Mouse (Mus musculus) left cerebral cortex, adult 6 months (tissue): Measurements from ENCODE around the gene Cnga3. TPM values are rescaled to one million over a fixed set of nuclear protein-coding genes. Genes with fewer than 3 reads are reported as not detected.

ENCODE experiments used
- long read RNA-seq, 2 experiments: library from polyadenylated mRNA; unstranded; transcript quantifications; one replicate each; pipeline ENCODE4 v2.0.0; 2019 to 2020
- polyA plus RNA-seq: library from polyadenylated mRNA; unstranded; fragments of <200 nt; fragmentation: Nextera tagmentation; gene quantifications from 2 replicates; pipeline ENCODE4 v1.2.3, GENCODE M21; 2021

Gene Cnga3
- polyA plus RNA-seq = not detected in 2 replicates
- long read RNA-seq, experiment 1 = 0 reads
- long read RNA-seq, experiment 2 = 0 reads

DNA sequence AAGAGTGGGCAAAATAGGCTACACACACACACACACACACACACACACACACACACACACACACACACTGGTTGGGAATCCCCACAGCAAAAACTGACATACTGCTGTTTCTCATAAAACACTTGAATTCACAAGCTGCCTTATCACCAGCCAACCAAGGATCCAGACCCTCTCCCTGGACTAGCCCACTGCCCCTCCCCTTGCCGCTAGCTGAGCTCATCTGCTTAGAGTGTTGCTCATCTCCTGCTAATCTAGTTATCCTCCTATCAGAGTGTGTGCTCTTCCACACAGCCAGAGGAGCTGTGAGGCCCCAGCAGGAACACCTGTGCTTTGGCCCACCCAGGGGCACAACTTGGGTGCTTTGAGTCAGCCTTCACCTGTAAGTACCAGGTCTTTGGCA, at the start of gene Cnga3:
Cnga3 (plus strand) TSS at position 291 of the 400 bp plus-strand sequence.

DNA sequence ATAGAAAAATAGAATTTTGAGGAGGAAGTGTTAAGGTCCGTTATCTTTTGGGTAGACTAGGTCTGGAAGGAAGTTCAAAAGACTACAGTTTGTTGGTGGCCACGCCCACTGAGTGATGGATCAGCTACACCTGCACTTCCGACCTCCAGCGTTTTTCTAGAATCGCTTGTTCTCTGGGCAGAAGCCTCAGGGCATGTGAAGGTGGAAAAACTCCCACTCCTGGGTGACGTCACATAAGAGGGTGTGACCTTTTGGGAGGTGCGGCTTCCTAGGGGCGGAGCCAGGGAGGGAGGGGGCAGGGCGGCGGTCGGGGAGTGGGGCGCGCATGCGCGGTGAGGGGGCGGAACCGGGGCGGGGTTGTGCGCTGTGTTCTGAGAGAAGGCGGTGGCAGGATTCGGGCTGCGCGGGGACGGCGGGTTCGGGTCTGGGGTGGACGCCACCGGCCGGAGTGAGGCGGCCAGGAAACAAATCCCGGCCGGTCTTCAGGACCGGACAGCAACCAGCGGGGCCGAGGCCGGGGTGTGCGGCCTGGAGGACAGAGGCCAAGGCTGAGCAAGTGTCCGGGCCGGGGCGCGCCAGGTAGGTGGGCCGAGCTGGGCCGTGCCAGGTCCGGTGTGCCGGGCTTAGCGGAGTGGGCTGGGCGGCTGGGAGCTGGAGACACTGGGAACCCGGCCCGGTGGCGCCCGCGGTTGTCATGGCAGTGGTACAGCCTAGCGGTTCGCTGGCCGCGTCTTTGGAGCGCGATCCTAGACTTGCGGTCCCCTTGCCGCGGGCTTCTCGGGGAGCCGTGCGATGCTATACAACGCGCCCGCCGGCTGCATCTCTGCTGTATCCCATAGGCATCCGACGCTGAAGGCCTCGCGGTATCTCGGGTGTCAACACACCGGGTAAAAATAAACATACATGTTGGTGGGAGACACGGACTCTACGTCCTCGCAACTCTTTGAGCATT, 85.6 kb downstream of the Cnga3 start, which contains the start of gene Inpp4a:
Inpp4a (plus strand) TSS at position 326 of the 952 bp plus-strand sequence.

Other genes starting within 250 kb of the Cnga3 start
- gene Vwa3b, start 187.8 kb upstream of the Cnga3 start, polyA plus RNA-seq = 0.97 and 1.4 TPM in 2 replicates
- 153 and 198 TPM in 2 replicates for gene Inpp4a, start 85.4 kb downstream of the Cnga3 start, polyA plus RNA-seq
- gene Coa5, start 215.7 kb downstream of the Cnga3 start, polyA plus RNA-seq = 44.0 and 52.8 TPM in 2 replicates
- gene Unc50, start 215.7 kb downstream of the Cnga3 start, polyA plus RNA-seq = 74.1 and 105 TPM in 2 replicates